Mouse (Mus musculus): ENCODE data around the gene Slc15a3.

Gene Slc15a3

DNA sequence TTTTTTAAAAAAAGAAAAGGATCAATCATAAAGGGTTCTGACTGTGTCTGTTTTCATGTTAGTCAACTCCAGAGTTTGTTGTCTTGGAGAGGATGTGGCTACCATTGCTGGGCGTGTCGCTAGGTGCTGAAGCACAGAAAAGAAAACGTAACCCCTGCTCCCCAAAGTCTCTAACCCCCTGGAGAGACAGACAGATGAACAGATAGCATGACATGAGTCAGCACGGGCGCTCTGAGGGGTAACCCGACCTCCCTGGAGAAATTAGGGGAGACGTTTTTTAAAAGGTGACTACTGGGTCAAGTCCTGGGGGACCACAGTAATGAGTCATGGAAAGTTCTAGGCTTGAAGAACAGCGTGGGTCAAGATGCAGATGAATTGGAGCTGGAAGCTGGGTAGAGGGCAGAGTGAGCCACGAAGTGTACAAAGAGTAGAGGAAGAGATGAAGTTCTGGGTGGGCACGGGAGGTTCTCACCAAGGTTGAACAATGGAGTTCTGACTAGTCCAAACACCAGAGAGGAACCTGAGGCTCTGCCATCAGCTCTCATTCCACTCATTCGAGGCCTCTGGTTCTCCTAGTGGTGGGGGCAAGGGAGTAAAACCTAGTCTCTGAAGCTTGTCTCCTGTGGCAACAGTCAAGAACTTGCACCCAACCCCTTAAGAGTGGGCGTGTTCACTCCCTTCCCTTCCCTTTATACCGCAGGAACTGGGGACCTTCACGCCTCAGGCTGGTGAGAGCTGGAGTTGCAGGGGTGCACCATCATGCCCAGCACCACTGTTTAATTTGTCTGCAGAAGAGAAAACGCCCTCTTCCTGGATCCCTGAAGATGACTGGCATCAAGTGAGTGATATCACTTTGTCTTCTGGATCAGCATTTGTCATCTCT, at the start of gene Slc15a3:
Slc15a3 (plus strand) TSS at position 718 of the 883 bp plus-strand sequence.
- DNase-seq: no peak

DNA sequence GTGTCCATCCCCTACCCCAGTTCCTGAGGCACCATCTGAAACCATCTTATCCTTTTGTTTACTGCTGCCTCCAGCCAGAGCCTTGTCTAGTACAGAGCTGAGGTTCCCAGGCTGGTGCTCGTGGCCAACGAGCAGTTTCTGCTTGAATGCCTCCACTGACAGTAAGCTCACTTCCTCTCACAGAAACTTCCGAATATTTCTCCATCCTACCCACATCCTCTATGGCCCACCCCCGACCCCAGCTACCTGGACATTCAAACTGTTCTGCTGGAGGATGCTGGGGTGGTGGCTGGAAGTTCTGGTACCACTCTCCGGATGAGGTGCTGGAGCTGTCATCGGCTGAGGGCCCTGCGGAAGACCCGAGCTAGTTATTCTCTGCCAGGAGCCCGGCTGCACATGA, 49.2 kb upstream of the Slc15a3 start:
- no peak for DNase-seq

DNA sequence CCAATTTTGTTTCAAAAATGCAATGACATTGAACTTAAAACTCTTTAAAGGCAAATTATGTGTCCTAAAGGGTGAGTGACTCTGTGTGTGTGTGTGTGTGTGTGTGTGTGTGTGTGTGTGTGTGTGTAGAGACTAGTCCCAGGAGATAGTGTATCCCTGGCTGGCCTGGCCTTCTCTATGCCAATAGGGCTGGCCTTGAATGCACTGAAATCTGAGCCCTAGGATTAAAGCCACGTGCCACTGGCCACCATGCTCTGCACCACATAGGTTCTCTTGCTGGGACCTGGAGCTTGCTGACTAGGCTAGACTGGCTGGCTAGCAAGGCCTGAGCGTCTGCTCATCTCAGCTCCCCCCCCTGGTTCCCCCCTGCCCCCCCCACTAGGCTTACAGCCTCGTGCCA, 46.5 kb upstream of the Slc15a3 start:
- DNase-seq: no peak

DNA sequence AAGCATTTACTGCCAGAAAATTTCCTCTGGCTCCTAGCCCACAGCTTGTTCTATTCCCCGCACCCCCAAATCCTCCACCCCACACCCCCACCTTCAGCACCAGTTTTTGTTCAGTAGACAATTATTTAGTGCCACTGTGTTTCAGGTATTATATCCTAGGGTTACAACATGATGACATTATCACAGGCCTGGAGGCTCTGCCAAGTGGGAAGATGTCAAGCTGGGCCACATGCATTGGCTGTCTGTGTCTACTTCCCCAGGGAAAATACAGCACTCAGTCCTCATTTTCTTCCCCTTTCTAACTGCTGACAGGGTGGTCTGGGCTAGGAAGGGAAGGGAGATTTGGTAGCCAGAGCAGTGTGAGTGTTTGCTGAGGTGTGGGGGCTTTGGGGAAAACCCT, 44.6 kb upstream of the Slc15a3 start:
- peak in 1 of 2 experiments; percentile 35 for DNase-seq

DNA sequence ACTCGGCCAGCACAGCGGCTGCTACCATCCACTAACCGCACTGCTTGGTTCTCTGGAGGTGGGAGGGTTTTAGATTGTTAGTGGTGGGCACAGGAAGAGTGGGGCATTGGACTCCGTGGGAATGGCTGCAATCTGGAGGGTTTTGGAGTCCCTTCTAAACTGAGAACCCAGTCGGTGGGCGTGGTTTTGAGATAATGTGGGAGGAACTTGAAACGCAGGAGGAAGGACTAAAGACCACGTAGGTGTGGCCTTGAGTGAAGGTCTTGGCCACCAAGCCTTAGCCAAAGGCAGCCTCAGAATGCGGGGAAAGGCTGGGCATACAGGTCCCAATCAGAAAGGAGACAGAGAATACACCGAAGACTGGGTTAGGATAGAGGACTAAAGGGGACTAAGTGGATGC, 41.0 kb upstream of the Slc15a3 start:
- DNase-seq: no peak

DNA sequence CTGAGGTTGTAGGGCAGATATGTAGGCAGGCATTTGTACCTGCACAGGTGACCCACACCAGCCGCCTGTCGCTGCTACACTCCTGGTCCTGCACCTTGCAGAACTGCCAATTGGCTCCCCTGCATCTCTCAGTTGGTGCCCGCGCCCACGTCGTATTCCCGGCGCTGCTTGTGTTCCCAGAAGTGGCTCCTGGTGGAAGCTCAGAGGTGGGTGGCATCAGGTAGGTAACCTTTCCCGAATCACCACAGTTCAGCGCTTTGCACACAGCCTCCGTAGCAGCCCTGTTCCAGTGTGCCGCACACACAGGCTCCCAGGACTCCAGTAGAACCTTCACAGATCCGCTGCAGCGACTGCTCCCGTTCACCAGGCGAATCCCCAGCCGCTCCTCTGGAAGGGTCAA, 40.4 kb upstream of the Slc15a3 start:
- DNase-seq: no peak

DNA sequence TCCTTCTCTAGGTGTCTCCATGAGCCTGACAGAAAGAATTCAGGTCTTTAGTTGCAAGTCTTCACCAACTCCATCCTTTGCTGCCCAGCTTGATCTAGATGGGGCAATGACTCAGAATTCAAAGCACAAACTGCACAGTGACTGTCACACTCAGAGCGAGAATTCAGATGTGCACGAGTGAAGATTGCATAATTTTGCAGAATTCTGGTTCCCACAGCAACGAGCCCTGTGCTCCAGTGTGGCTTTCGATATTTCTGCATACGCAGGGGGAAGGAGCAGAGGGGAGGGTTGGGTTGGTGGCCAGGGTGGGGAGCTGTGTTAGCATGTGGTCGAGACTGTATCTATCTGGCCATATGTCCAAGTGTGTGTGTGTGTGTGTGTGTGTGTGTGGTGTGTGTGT, 38.5 kb upstream of the Slc15a3 start:
- peak in 1 of 2 experiments; percentile 36 for DNase-seq

DNA sequence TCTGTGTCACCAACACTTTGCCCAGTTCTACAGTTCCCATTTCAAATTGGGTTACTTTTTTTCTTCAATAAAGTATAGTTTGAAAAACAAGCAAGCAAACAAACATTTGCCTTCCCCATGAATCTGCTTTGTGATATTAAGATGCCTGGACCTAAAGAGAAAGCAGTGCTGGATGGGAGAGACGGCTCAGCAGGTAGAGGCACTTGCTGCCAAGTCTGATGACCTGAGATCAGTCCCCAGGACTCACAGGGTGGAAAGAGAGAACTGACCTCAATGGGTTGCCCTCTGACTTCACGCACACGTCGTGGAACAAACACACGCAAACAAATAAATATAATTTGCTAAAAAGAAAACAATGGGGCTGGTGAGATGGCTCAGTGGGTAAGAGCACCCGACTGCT, 37.6 kb upstream of the Slc15a3 start:
- peak in 1 of 2 experiments; percentile 63 for DNase-seq

DNA sequence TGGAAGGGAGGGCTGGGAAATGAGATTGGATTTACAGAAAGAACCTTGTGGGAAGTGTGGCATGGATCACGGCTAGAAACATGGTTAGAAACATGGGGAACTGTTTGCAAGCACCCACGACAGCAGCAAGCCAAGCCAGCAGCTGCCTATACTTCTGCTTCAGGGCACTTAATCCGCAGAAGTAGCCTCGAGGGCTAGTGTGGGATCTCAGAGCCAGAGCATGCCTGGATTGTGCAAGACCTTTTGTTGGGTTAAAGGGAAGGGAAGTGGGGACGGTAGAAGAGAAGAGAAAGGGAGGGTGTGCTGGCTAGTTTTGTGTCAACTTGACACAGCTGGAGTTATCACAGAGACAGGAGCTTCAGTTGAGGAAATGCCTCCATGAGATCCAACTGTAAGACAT, 35.8 kb upstream of the Slc15a3 start:
- no peak for DNase-seq

DNA sequence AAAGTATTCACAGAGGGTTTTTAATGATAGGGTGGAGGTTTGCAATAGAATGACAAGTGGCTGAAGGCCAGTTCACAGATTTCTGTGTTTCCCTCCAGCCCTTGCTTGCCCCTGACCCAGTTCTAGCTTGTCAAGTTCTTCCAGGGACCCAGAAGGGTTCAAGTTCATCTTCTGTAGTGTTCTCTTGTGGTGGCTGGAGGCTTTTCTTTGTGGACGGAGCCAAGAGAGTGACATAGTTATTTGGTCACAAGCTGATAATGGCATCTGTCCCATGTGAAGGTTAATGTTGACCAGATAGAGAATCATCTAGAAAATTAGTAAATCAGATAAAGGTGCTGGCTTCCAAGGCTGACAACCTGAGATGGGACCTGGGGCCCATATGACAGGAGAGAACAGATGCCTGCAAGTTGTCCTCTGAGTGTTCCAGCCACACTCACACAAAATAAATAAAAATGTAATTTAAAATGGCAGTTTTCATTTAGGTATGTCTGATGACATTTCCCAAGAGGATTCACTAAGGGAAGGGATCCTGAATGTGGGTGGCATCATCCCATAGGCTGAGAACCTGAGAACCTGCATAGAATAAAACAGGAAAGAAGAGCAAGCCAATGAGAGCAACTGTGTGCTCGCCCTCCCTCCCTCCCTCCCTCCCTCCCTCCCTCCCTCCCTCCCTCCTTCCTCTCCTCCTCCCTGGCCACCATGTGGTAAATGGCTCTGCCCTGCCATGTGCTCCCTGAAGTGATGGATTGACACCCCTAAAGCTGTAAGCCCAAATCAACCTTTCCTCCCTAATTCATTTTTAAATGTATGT, 34.5 kb upstream of the Slc15a3 start:
- peak; percentile 32 to 39 for DNase-seq

DNA sequence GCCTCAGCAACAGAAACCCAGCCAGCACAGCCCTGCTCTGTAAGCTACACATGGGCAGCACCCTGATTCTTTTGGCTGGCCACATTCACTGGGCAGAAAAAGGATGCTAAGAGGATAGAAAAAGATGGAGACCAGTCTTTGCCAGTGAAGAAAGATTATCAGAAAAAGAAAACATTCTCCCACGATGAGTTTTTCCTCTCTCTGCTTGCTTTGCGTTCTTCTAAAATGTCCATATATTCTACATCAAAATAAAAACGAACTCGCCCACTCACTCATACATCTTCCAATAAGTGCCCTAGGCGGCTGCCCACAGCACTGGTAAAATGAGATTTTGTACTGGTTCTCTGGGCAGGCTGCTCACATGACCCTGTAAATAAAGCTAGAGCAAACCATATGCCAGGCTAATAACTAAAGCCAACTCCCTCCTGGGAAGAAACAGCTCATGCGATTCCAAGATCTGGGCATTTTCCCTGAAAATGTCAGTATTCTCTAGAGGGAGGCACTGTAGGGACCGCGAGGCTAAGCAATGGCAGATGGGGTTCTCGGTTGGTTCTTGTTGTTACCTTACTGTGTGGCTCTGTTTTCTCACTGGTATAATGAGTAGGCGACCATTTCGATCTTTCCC, 33.8 kb upstream of the Slc15a3 start:
- peak; percentile 61 to 83 for DNase-seq

DNA sequence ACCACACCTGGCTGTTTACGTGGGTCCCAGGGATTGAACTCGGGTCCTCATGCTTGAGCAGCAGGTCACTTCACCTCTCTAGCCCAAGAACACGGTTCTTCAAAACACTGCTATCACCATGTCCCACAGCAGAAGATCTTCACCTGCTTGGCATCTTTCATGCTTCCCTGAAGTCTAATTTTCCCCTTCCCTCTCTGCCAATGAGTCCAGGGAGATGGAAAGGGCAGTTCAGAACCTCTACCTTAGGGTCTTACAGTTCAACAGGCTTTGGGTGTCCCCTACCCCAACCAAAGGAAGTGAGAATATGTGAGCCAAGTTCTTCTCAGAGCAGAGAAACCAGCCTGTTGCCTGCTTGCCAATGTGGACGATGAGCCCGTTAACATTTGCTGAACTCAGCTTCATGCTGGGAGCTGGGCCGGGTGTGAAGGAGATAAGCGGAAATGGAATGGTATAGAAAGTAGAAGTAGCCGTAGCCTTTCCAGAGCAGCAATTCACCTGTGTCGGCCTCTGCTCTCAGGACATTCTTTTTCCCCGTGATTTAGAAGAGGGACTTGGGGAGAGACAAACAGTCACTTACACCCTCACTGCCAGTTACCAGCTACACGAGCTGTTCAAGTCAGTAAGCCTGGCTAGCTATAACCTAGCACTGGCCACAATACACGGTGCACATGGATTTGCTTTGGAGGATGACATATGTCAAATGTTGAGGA, 30.8 kb upstream of the Slc15a3 start:
- DNase-seq: peak in 1 of 2 experiments; percentile 52

DNA sequence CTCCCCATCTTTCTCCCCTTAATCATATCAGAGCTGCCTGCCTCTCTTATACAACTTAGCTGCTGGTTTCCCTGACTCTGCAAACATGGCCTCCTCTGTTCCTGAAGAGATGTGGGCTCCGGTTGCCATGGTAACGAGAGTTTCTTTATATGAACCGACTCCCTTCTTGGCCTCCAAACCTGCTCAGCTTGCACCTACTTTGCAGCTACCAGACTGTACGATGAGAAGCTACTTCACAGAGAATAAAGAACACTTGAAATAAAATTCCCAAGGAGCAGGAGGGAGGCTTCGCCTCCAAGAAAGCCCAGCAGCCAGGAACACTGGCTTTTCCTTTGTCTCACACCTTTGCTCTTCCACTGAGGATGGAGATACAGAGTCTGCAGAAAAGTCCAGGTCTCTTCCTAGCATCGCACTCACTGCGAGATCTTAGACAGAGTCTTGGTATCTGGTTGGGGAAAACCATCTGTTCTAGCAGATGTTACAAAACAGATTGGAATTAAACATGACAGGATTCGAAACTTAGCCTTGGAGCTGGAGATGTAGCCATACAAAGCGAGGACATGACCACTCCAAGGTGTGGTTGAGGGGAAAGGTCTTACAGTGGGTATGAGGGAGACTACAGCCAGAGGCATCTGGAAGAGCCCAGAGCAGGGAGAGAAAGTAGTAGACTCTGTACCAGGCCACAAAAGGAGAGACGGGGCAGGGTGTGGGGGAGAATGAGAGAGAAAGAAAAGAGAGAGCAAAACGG, 29.9 kb upstream of the Slc15a3 start:
- DNase-seq: peak in 1 of 2 experiments; percentile 49

DNA sequence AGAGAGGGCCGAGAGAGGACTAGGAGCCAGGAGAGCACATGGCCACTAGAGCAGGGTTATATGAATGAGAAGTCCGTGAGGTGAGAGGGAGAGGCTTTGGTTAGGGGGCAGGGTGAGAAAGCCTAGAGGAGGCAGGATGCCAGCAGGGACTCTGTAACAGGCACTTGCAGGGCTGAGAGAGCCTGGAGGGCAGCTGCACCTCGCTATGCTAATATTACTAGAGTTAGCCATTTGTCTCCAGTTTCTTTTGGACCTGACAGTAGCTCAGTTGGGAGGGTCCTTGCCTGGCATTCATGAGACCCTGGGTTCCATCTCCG, 29.4 kb upstream of the Slc15a3 start:
- peak in 1 of 2 experiments; percentile 34 for DNase-seq

DNA sequence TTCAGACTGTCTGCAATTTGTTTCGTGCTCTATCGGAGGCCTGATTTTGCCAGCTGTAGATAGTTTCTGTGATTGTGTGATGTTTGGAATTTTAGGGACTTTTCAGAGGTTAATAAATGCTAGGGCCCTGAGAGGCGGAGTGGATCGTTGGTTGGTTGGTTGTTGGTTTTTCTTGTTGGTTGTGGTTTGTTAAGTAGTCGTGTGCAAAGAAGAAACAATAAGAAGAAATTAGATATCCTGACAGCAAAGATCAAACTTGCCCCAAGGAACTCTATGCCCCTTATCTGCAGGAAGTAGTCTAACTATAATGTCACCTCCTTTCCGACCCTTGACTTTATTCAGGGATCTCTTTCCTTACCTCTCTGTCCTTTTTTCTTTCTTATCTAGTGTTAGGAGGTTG, 28.1 kb upstream of the Slc15a3 start:
- no peak for DNase-seq

DNA sequence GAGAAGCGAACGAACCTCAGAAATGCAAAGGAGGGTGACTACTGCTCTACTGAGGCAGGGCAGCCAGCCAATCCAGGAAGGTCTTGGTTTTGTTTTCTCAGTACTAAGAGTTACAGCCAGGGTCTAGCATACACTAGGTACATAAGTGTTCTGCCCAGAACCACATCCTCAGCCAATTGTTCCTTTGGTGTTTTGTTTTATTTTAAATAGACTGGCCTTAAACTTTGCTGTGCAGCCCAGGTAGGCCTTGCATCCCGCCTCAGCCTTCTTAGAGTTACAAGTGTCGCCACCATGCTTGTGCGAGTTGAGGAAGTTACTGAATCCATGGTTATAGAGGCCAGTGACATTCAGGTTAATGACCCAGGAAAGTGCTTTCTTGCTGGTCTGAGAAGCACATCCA, 26.5 kb upstream of the Slc15a3 start:
- DNase-seq: no peak

DNA sequence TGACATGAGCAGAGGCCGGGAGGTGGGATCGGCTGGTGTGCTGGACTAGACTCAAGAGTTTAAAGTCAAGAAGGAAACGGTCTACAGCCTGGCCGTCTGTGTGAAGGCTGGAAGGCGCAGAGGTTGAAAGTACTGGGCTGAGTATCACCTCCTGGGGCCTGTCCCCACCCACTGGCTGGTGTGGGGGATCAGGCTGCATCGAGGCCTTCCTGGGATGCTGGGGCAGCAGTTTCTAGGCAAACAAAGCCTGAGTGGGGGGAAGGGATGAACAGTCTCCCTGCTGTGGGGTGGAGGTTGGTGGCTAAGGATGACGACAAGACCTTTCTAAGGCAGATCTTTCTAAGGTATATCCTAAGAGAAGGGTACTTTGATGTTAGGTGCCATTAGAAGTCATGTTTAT, 25.6 kb upstream of the Slc15a3 start:
- DNase-seq: no peak

DNA sequence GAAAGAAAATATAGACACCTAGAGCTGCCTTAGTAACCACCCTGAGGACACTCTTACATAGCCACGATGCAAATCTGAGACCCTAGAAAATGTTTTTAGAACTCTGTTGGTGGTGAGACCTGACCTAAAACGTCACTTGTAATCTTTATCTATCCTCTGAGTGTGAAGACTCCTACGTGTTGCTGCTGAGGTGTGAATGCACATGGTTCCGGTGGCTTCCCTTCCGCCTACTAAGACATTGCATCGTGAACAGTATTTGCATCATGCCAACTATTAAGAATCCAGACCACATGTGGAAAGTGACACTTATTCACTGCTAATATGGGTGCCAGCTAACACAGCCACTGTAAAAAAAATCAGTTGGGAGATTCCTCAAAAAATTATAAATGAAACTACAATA, 23.7 kb upstream of the Slc15a3 start:
- DNase-seq: no peak

DNA sequence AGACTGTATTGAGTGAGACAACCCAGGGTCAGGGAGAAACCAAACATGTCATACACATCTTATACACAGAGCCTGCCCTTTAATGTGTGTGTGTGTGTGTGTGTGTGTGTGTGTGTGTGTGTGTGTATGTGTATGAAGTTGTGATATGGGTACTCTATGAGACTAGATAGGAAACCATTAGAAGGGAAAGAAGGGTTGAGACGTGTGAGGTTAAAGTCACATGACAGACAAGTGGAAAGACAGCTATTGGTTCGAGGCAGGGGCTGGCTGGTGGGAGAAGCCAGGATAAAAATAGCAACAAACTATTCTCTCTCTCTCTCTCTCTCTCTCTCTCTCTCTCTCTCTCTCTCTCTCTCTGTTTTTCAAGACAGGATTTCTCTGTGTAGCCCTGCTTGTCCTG, 23.1 kb upstream of the Slc15a3 start:
- DNase-seq: no peak

DNA sequence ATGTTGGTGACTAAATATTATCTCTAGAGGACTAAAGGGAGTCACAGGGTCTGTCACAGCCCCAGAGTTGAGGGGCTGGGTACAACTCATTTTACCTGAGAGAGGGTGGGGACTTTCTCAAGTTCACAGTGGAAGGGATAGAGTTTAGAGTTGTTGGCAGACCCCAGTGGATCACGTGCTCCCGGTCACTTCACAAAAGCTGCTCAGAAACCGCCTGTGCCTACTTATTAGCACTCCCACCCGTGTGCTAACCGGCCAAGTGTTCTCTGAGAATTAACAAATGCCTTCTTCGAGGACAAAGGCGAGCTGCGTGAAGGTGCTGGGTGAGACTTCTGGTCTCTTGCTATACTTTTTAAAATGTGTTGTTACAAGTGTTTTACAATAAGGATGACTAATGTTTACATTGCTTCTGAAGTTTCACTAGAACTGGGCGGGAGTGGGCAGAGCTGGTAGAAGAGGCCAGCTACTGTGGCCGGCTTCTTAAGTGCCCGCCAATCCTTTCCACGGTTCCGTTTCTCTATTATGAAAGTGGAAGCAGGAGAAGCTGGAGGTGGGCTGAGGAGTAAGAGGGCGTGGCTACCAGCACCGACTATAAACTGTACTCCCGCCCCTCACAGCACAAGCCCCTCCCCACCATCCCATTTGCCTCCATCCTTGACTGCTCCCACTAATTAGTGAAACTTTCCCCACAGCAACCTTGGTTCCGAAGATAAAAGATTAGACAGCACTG, 21.1 kb upstream of the Slc15a3 start:
- DNase-seq: no peak

DNA sequence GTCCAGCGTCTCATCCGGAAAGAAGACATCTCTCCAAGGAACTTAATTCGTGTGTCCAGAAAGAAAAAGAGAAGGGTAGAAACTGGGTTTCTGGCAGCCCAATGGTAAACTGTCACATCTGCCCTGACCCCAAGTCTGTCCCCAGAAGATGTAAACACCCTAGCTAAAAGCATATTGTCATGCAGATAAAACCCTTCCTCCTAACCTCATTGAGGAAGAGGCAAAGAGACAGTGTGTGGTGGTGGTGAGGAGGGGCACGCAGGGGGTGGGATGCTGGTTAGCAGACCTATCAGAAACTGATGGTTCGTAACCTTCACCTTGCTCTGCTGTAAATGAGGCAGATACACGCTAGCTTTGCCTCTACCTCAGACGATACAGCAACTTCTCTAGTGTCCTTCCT, 18.2 kb upstream of the Slc15a3 start:
- no peak for DNase-seq

DNA sequence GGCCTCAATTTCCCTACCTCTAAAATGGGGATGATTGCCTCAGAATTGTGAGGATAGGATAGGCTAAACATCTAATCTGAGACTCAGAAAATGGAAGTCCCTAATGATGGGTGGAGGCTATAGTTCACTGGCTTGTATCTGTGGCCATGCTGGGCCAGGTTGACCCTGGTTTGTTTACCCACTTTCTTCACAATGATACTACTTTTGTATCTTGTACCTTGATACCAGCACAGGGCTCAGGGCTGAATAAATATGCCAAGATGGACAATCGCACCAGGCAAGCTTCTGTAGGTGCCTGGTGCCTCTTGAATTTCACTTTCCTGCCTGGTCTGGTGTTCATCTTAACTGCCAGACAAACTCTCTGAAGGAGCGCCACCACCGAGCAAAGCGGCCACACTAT, 17.0 kb upstream of the Slc15a3 start:
- DNase-seq: no peak
